Mouse (Mus musculus) 3134 (cell line): ENCODE data around the gene Dis3l2.

Experiments
- DNase-seq: peaks from one replicate; pipeline ENCODE4 v3.0.0-alpha.2; 2011; ENCODE audit warnings: low spot score; ENCODE audit not compliant: insufficient read length; ENCODE audit errors: extremely low read depth

Dis3l2 gene

GRCm38 (mm10) chr1:86703300-86703964, at the start of gene Dis3l2:
Dis3l2 (plus strand) TSS chr1:86703808.
- DNase-seq = peak; percentile 84

DNA sequence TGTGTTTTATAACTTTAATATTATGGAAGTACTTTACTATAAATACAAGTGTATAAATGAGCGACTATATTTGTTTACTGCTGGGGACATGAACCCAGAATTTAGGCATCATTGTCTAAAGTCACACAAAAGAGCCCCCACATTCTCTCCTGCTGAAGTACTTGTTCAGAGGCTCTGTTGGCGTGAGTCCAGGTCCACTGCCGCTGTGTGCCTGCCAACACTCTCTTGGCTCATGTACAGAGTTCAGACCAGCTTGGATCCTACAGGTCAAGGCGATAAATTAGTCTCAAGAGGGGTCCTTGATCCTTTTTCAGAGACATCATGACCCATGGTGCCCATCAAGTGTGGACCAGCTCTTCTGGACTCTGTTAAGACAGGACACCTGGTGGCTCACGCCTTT, 46.5 kb upstream of the Dis3l2 start:
- DNase-seq = no peak

- no peak for DNase-seq
Observed at GRCm38 (mm10) chr1:86665091-86665490, 38.5 kb upstream of the Dis3l2 start.

GRCm38 (mm10) chr1:86669552-86670273, 33.9 kb upstream of the Dis3l2 start:
- no peak for DNase-seq

GRCm38 (mm10) chr1:86670279-86671038, 33.1 kb upstream of the Dis3l2 start, which contains the start of gene Nppc:
Nppc (minus strand) TSS chr1:86670571.
- no peak for DNase-seq

- DNase-seq = no peak
Observed at GRCm38 (mm10) chr1:86674385-86674784, 29.2 kb upstream of the Dis3l2 start.

DNA sequence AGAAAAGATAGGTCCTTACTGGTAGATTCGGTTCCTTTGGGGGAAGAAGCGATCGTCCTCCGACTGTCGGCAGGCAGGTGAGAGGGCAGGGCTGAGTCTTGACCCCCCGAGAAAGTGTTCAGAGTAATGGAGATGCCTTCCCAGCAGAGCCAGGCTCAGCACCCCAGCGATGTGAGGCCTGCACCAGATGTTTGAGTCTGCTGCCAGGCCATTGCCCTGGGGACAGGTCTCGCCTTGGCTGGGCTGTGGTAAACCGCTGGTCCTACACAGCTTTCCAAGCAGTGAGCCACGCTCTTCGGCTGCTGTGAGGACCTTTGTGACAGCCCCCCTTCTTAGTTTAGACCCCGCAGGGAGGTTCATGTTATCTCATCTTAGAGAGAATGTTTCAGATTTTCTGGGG, 28.5 kb upstream of the Dis3l2 start:
- no peak for DNase-seq

GRCm38 (mm10) chr1:86677624-86678023, 26.0 kb upstream of the Dis3l2 start:
- no peak for DNase-seq

GRCm38 (mm10) chr1:86678667-86679066, 24.9 kb upstream of the Dis3l2 start:
- DNase-seq = no peak

DNA sequence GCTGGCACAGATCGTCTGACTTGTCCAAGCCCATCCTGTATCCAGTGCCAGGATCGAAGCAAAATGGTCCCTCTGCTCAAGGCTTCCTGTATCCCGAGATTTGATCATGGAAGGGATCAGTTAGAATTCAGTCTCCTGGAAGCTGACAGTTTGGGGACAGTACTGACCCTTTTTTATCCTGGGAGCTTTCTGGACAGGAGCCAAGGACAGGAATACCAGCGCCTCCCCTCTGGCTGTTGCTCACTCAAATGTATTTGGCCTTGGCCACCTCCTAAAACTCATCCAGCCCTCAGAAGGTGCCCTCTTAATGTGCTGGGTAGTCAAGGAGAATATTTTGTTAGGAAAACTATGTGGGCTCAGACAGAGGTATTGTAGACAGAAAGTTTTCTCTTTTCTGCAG, 16.4 kb upstream of the Dis3l2 start:
- DNase-seq = no peak

DNA sequence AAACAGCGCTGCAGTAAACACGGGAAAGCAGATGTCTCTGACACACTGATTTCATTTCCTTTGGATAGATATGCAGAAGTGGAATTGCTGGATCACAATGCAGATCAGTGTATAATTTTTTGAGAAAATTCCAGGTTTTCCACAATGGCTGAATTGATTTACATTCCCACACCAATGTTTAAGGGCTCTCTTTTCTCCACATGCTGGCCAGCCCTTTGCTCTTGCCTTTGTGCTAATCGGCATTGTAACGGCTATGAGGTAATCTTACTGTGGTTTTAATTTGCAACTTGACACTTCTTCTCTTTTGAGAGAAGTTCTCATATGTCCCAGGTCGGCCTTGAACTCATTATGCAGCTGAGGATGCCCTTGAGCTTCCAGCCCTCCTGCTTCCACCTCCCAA, 12.6 kb upstream of the Dis3l2 start:
- DNase-seq = no peak

DNA sequence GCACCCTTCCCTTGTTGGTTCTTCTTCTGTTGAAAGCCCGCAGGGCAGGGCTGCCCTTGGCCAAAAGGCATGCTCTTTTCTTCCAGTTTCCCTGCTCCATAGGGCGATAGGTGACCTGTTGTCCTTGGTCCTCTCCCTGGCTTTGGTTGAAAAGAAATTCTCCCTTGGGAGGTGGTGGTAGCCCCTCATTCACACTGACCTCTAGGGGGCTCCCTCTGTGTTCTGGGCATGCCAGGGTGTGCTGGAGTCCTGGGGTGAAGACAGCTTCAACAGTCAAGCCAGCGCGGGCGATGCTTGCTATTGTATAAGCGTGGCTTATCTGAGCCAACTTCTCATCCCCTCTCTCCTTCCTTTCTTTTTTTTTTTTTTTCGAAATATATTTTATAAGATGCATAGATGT, 6.7 kb upstream of the Dis3l2 start:
- DNase-seq = no peak

DNA sequence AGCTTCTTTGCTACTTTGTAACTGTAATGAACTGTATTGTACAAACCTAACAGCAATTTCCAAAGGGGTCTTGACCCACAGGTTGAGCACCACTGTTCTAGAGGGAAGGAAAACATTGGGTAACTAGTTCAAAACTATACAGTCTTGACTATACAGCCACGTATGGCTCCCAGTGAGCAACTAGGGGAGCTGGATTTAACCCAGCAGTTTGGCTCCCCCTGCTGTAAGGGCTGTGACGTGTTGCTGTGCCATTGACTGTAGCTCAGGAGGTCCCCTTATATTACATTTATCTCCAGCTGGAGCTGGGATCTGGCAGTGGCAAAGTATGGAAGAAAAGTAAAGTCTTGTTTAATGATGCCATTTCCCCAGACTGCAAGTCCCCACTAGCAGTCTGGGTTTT, 4.9 kb upstream of the Dis3l2 start:
- no peak for DNase-seq

- DNase-seq = no peak
Observed at GRCm38 (mm10) chr1:86699346-86700136, 4.1 kb upstream of the Dis3l2 start.

- no peak for DNase-seq
Observed at GRCm38 (mm10) chr1:86700367-86700766, 3.2 kb upstream of the Dis3l2 start.

- DNase-seq = no peak
Observed at GRCm38 (mm10) chr1:86703965-86704326, 338 bp downstream of the Dis3l2 start.

DNA sequence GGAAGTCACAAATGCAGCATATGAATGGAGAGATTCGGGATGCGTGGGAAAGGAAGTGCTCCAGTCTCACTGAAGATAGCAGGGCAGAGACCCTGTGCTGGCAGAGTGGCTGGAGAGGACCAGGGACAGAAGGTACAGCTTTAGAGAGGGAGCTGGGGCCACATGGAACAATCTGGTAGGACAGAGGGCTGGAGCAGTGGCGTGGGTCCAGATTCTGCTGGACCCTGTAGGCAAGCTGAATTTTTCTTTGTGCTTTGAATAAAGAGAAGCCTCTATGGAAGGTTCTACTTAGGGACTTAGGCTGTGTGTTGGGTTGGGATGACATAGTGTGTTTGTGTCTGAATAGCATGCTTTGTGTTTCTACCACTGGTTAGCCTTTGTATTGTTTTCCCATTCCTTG, 1.9 kb downstream of the Dis3l2 start:
- no peak for DNase-seq

DNA sequence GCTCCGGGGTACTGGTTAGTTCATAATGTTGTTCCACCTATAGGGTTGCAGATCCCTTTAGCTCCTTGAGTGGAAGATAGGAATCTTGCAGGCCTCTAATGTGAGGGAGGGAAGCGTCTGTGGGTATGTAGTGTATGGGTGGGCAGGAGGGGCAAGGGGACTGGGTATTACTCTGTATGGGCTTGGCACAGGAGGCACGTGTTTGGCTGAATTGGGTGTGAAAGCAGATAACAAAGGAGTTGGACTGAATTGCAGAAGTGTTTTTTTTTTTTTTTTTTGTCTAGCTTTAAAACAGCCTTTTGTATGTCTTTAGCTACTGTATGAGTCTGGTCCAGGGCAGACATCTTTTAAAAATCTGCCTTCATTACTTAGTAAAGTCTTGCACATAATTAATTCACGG, 5.9 kb downstream of the Dis3l2 start:
- DNase-seq = no peak

DNA sequence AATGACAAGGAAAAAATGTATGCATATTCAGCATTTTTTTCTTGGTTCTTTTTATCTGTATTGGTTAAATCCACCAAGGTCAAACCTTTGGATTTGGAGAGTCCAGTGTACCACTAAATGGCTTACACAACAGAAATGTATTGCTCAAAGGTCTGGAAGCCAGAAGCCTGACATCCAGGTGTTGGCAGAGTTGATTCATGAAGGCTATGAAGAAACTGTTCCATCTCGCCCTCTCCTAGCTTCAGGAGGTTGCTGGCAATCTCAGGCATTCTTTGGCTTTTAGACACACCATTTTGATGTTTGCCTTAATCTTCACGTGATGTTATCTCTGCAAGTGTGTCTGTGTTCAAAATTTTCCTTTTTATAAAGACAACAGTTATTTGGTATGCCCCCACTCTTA, 8.4 kb downstream of the Dis3l2 start:
- no peak for DNase-seq

GRCm38 (mm10) chr1:86713054-86713453, 9.4 kb downstream of the Dis3l2 start:
- no peak for DNase-seq

DNA sequence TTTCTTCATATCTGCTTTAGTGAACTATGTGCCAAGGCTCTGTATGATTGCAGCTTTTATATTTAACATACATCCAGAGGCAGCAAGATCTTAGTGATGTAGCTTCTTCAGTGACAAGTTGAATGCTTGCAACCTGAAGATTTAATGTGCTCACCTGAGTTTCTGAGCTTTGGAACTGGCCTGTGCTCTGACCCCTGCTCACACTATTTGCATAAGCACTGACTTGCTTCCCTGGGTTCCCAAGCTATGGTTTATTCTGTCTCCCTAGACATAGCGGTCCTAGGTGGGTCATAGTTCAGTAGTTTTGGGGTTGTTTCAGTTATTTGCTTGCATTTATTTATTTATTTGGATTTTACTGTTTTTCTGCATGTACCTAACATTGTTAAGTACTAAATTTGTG, 14.6 kb downstream of the Dis3l2 start:
- no peak for DNase-seq
